Mouse (Mus musculus) E14TG2a.4 (cell line): ENCODE data around the gene Ubfd1.

Experiments
- CTCF ChIP-seq: conservative IDR thresholded peaks from 2 replicates; pipeline ENCODE4 v1.5.1; 2014; ENCODE audit warnings: low read length
- NANOG ChIP-seq: IDR thresholded peaks from 2 replicates; pipeline ENCODE4 v1.6.1; 2014; ENCODE audit warnings: borderline replicate concordance, low read length, mixed read lengths
- POU5F1 ChIP-seq: IDR thresholded peaks from 2 replicates; pipeline ENCODE4 v1.6.1; 2014; ENCODE audit warnings: low read length, borderline replicate concordance

GRCm38 (mm10) chr7:122045181-122045634 lies 21.8 kb upstream of the Ubfd1 start:
- TF ChIP-seq CTCF (no peak), NANOG (no peak), POU5F1 (no peak)
